Mouse (Mus musculus) heart, embryonic 10.5 days (tissue): ENCODE data around the gene Krtap27-1. TPM values are rescaled to one million over a fixed set of nuclear protein-coding genes. Genes with fewer than 3 reads are reported as not detected.

Source experiments
- DNase-seq: peaks from one replicate; pipeline ENCODE4 v3.0.0-alpha.2; 2017; ENCODE audit warnings: low spot score
- H3K27ac ChIP-seq: fragments of 300-500 bp; sonication (generic); 2 replicates; pipeline ENCODE4 v1.5.1; 2016; ENCODE audit warnings: mild to moderate bottlenecking
- H3K27me3 ChIP-seq: fragments of 300-500 bp; sonication (generic); 2 replicates; pipeline ENCODE4 v1.6.1; 2016; ENCODE audit warnings: mild to moderate bottlenecking; ENCODE audit not compliant: poor library complexity, insufficient read depth, severe bottlenecking
- H3K36me3 ChIP-seq: fragments of 300-500 bp; sonication (generic); 2 replicates; pipeline ENCODE4 v1.6.1; 2016; ENCODE audit warnings: mild to moderate bottlenecking, moderate library complexity
- H3K4me1 ChIP-seq: fragments of 300-500 bp; sonication (generic); 2 replicates; pipeline ENCODE4 v1.6.1; 2016; ENCODE audit warnings: mild to moderate bottlenecking
- H3K4me3 ChIP-seq: fragments of 300-500 bp; sonication (generic); 2 replicates; pipeline ENCODE4 v1.5.1; 2016; ENCODE audit warnings: mild to moderate bottlenecking, moderate library complexity
- H3K9me3 ChIP-seq: fragments of 300-500 bp; sonication (generic); 2 replicates; pipeline ENCODE4 v1.6.1; 2016; ENCODE audit warnings: mild to moderate bottlenecking, moderate library complexity
- WGBS: fragments of 180-500 bp; shearing (Covaris S2); methylation state at CpG from one replicate; pipeline ENCODE4 v1.1.7; 2016; 5-methylcytosine and 5-hydroxymethylcytosine counted together
- polyA plus RNA-seq: library from polyadenylated mRNA; unstranded; fragments of >200 nt; fragmentation: Nextera tagmentation; extraction: Ambion mirVana; gene quantifications from 2 replicates; pipeline ENCODE4 v1.2.1, GENCODE M21; 2016

Krtap27-1 gene
- polyA plus RNA-seq, 1 experiment from 2014 or later = not detected

DNA sequence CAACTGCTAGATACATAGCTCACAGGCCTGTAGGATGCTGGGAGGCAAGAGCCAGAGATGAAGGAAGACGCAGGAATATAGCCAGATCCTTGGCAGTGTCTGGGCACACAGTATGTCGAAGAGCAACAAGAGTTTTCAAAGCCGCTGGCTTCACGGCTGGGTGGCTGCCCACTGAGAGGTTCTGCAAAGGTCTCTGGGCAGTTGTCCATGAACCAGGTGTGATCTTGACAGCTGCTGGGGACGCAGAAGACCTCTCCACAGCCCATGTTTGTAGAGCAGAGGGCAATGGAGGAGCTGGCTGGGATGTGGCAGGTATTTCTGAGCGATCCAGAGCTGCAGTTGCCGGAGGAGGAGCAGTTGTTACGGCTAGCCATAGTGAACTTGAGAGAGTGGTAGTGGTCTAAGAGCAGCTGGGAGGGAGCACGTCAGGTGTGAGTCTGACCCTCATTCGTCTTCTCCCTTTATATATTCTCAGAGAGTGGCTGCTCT lies 24.1 kb downstream of the Krtap27-1 start, which contains the start of gene Krtap26-1:
Krtap26-1 (minus strand) TSS at position 439 of the 489 bp plus-strand sequence.
- H3K4me3 ChIP-seq = no peak within 1 kb of the TSS
- no peaks in the 10 kb centered on the region for H3K9me3 ChIP-seq
- 86% methylated on average over 10 of the region's 10 CpGs for WGBS
- no peaks in the 10 kb centered on the region for H3K27me3 ChIP-seq
- DNase-seq = no peak
- H3K27ac ChIP-seq = no peak within 1 kb of the TSS
- no peaks in the 10 kb centered on the region for H3K36me3 ChIP-seq
- H3K4me1 ChIP-seq = no peaks in the 10 kb centered on the region

- H3K4me1 ChIP-seq = no peaks in the 10 kb centered on the region
- H3K36me3 ChIP-seq = no peaks in the 10 kb centered on the region
- no peak overlapping the region for H3K27ac ChIP-seq
- no peaks in the 10 kb centered on the region for H3K27me3 ChIP-seq
- 89% methylated on average over 8 of the region's 8 CpGs for WGBS
- DNase-seq = no peak
- H3K9me3 ChIP-seq = no peaks in the 10 kb centered on the region
- H3K4me3 ChIP-seq = no peak overlapping the region
Observed at GRCm38 (mm10) chr16:88646366-88647111, 24.9 kb downstream of the Krtap27-1 start.

GRCm38 (mm10) chr16:88640053-88640452 lies 31.4 kb downstream of the Krtap27-1 start:
- Histone ChIP-seq H3K4me3 (no peak overlapping the region), H3K4me1 (no peaks in the 10 kb centered on the region), H3K27me3 (no peaks in the 10 kb centered on the region), H3K27ac (no peak overlapping the region), H3K36me3 (no peaks in the 10 kb centered on the region), H3K9me3 (no peaks in the 10 kb centered on the region)
- 90% methylated on average over 3 of the region's 3 CpGs for WGBS
- no peak for DNase-seq

DNA sequence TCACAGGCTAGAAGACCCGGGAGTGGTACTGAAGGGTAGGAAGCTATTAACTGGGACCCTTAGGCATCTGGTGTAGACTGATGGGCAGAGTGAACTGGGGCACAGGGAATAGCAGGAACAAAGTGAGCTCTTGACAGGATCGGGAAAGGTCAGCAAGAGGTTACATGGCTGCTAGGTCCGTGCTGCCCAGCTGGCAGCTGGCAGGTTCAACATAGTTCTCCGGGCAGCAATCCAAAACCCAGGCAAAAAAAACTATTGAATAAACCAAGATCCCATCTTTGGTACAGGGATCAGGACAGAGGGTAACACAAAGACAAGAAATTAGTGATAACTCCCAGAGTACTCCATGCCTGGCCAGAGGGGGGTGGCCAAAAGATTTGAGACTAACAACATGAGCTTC lies 36.3 kb downstream of the Krtap27-1 start:
- Histone ChIP-seq H3K36me3 (no peaks in the 10 kb centered on the region), H3K9me3 (no peaks in the 10 kb centered on the region), H3K4me3 (no peak overlapping the region), H3K4me1 (no peaks in the 10 kb centered on the region), H3K27me3 (no peaks in the 10 kb centered on the region), H3K27ac (no peak overlapping the region)
- no peak for DNase-seq
- 71% methylated on average over 4 of the region's 4 CpGs for WGBS

GRCm38 (mm10) chr16:88631474-88631873 lies 40.0 kb downstream of the Krtap27-1 start:
- H3K4me1 ChIP-seq = no peaks in the 10 kb centered on the region
- no peak overlapping the region for H3K4me3 ChIP-seq
- no peaks in the 10 kb centered on the region for H3K36me3 ChIP-seq
- no peak overlapping the region for H3K27ac ChIP-seq
- DNase-seq = no peak
- H3K27me3 ChIP-seq = no peaks in the 10 kb centered on the region
- no peaks in the 10 kb centered on the region for H3K9me3 ChIP-seq
- WGBS = 74% methylated on average over 4 of the region's 4 CpGs

DNA sequence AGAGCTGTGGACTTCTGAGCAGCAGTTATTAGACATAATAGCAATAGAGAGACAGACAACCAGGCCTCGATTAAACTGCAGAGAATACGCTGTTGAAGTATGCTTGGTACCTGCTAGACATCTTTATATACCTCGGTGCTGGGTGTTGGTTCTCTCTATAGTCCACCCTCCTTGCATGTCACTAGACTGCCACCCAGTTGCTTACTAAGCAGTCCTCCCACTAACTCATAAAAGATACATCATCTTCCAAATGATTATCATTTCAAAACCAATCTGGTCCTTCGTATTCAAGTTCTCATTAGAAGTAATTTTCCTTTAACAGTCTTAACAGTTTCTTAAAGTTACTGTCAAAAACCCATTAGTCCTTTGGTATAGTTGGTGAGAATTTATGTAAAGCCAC lies 43.9 kb downstream of the Krtap27-1 start, which contains the start of gene 2310079G19Rik:
2310079G19Rik (minus strand) TSS at position 101 of the 400 bp plus-strand sequence.
- Histone ChIP-seq H3K4me3 (no peak within 1 kb of the TSS), H3K4me1 (no peaks in the 10 kb centered on the region), H3K36me3 (no peaks in the 10 kb centered on the region), H3K9me3 (no peaks in the 10 kb centered on the region), H3K27me3 (no peaks in the 10 kb centered on the region), H3K27ac (no peak within 1 kb of the TSS)
- 86% methylated on average over 4 of the region's 4 CpGs for WGBS
- DNase-seq = no peak

Other genes starting within 250 kb of the Krtap27-1 start
- gene Cldn17, start 164.7 kb downstream of the Krtap27-1 start, polyA plus RNA-seq = not detected in 2 replicates
- gene Cldn8, start 108.5 kb downstream of the Krtap27-1 start, polyA plus RNA-seq = 0.57 and 2.1 TPM in 2 replicates
- not detected in 2 replicates for gene Krtap24-1, start 59.4 kb downstream of the Krtap27-1 start, polyA plus RNA-seq
- not detected in 2 replicates for gene 2310079G19Rik, start 44.0 kb downstream of the Krtap27-1 start, polyA plus RNA-seq
- gene Krtap26-1, start 23.9 kb downstream of the Krtap27-1 start, polyA plus RNA-seq = not detected in 2 replicates
- gene 2310061N02Rik, start 36.3 kb upstream of the Krtap27-1 start, polyA plus RNA-seq = not detected in 2 replicates
- gene Krtap13-1, start 57.2 kb upstream of the Krtap27-1 start, polyA plus RNA-seq = not detected in 2 replicates
- not detected in 2 replicates for gene Krtap13, start 80.0 kb upstream of the Krtap27-1 start, polyA plus RNA-seq
- not detected in 2 replicates for gene 2310034C09Rik, start 87.2 kb upstream of the Krtap27-1 start, polyA plus RNA-seq
- not detected in 2 replicates for gene 2310057N15Rik, start 102.5 kb upstream of the Krtap27-1 start, polyA plus RNA-seq
- not detected in 2 replicates for gene Gm5965, start 106.2 kb upstream of the Krtap27-1 start, polyA plus RNA-seq
- gene Gm20741, start 140.5 kb upstream of the Krtap27-1 start, polyA plus RNA-seq = not detected in 2 replicates
- gene Krtap15, start 148.5 kb upstream of the Krtap27-1 start, polyA plus RNA-seq = not detected in 2 replicates
- gene Krtap14, start 154.5 kb upstream of the Krtap27-1 start, polyA plus RNA-seq = not detected in 2 replicates
- not detected in 2 replicates for gene Krtap19-1, start 197.7 kb upstream of the Krtap27-1 start, polyA plus RNA-seq
- gene Krtap19-2, start 202.6 kb upstream of the Krtap27-1 start, polyA plus RNA-seq = not detected in 2 replicates
- gene Krtap19-3, start 206.4 kb upstream of the Krtap27-1 start, polyA plus RNA-seq = not detected in 2 replicates
- gene Krtap19-4, start 213.4 kb upstream of the Krtap27-1 start, polyA plus RNA-seq = not detected in 2 replicates
- gene Krtap19-5, start 224.8 kb upstream of the Krtap27-1 start, polyA plus RNA-seq = not detected in 2 replicates